Mouse (Mus musculus) intestine, embryonic 15.5 days (tissue): Measurements from ENCODE around the gene Tmem132d. TPM values are rescaled to one million over a fixed set of nuclear protein-coding genes. Genes with fewer than 3 reads are reported as not detected.
"Not testable (repeated sequence)": the region's sequence is repeated elsewhere in the genome, so short reads cannot be mapped to it uniquely, and the experiment has no call there.

Source experiments
- ATAC-seq: fragments of 200-750 bp; cut with Nextera tagmentation; 2 replicates; pipeline ENCODE4 v1.8.0; 2017; ENCODE audit warnings: moderate TSS enrichment, moderate library complexity
- H3K27ac ChIP-seq: fragments of 300-500 bp; sonication (generic); 2 replicates; pipeline ENCODE4 v1.5.1; 2015; ENCODE audit warnings: mild to moderate bottlenecking, inconsistent platforms
- H3K27me3 ChIP-seq: fragments of 300-500 bp; sonication (generic); replicated peaks from 2 replicates; pipeline ENCODE4 v1.6.1; 2015; ENCODE audit warnings: inconsistent platforms
- H3K36me3 ChIP-seq: fragments of 300-500 bp; sonication (generic); 2 replicates; pipeline ENCODE4 v1.6.1; 2015; ENCODE audit warnings: inconsistent platforms
- H3K4me1 ChIP-seq: fragments of 300-500 bp; sonication (generic); replicated peaks from 2 replicates; pipeline ENCODE4 v1.6.1; 2015; ENCODE audit warnings: inconsistent platforms
- H3K4me2 ChIP-seq: fragments of 300-500 bp; sonication (generic); replicated peaks from 2 replicates; pipeline ENCODE4 v1.6.1; 2015; ENCODE audit warnings: mild to moderate bottlenecking, inconsistent platforms
- H3K4me3 ChIP-seq: fragments of 300-500 bp; sonication (generic); replicated peaks from 2 replicates; pipeline ENCODE4 v1.5.1; 2015; ENCODE audit warnings: inconsistent platforms
- H3K9ac ChIP-seq: fragments of 300-500 bp; sonication (generic); 2 replicates; pipeline ENCODE4 v1.6.1; 2015; ENCODE audit warnings: inconsistent platforms
- H3K9me3 ChIP-seq: fragments of 300-500 bp; sonication (generic); 2 replicates; pipeline ENCODE4 v1.6.1; 2016; ENCODE audit warnings: inconsistent platforms
- WGBS: fragments of 180-500 bp; shearing (Covaris S2); methylation state at CpG from one replicate; pipeline ENCODE4 v1.1.7; 2015; 5-methylcytosine and 5-hydroxymethylcytosine counted together
- polyA plus RNA-seq: library from polyadenylated mRNA; unstranded; fragments of >200 nt; fragmentation: Nextera tagmentation; extraction: Ambion mirVana; gene quantifications from 2 replicates; pipeline ENCODE4 v1.2.1, GENCODE M21; 2015

Tmem132d gene
- polyA plus RNA-seq, 1 experiment from 2014 or later: 0.03 TPM

DNA sequence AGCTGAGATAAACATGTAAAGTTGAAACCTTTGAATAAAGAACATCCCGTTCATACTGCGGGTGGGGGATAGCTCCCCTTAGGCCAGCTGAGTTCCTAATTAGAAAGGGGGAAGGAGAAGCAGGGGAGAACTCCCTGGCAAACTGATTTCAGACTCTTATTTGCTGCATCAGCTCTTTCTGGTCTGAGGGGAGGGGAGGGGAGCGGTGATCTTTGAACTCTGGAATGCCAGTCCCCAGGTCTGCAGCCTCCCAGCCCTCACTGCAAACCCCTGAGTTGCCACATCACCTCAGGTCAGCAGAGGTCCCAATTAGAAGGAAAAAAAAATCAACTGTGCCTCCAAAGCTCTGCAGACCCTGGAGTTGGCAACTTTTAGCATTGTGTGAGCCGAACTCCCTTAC, 482.3 kb downstream of the Tmem132d start:
- Histone ChIP-seq H3K36me3 (no peaks in the 10 kb centered on the region), H3K9ac (no peak overlapping the region), H3K27ac (no peak overlapping the region), H3K27me3 (no peaks in the 10 kb centered on the region), H3K9me3 (no peaks in the 10 kb centered on the region), H3K4me2 (no peak overlapping the region), H3K4me1 (no peaks in the 10 kb centered on the region), H3K4me3 (no peak overlapping the region)
- no peak for ATAC-seq
- 54% methylated on average over 4 of the region's 4 CpGs for WGBS

DNA sequence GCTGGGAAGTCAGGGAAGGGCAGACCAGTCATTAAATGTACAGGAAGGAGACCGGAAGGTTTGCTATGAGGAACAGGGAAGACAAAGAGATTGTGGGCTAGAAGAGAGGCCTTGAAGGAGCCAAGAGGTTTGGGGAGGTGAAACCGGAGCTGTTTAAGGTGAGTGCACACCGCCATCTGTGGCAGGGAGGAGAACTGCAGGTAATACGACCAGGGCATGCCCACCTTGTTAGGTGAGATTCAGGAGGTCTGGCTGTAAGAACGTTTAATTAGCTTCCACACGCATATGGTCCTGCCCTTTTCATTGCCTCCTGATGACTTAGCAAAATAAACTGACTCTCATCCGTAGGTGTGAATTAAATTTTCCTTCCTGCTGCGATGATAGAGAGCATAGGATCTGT, 485.6 kb downstream of the Tmem132d start:
- Histone ChIP-seq H3K27me3 (no peaks in the 10 kb centered on the region), H3K4me2 (no peak overlapping the region), H3K4me1 (no peaks in the 10 kb centered on the region), H3K9ac (no peak overlapping the region), H3K36me3 (no peaks in the 10 kb centered on the region), H3K27ac (no peak overlapping the region), H3K9me3 (no peaks in the 10 kb centered on the region), H3K4me3 (no peak overlapping the region)
- ATAC-seq: no peak
- 25% methylated on average over 8 of the region's 8 CpGs for WGBS

DNA sequence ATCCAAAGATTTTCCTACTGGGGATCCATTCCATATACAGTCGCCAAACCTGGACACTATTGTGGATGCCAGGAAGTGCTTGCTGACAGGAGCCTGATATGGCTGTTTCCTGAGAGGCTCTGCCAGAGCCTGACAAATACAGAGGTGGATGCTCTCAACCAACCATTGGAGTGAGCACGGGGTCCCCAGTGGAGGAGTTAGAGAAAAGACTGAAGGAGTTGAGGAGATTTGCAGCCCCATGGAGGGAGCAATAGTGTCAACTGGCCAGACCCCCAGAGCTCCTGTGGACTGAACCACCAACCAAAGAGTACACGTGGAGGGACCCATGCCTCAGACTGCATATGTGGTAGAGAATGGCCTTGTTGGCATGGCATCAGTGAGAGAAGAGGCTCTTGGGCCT, 490.7 kb downstream of the Tmem132d start:
- not testable (repeated sequence) for H3K4me3 ChIP-seq, H3K4me2 ChIP-seq, H3K9ac ChIP-seq, H3K36me3 ChIP-seq, ATAC-seq, H3K27me3 ChIP-seq, H3K27ac ChIP-seq, H3K4me1 ChIP-seq, H3K9me3 ChIP-seq
- WGBS: 71% methylated on average over 3 of the region's 3 CpGs

DNA sequence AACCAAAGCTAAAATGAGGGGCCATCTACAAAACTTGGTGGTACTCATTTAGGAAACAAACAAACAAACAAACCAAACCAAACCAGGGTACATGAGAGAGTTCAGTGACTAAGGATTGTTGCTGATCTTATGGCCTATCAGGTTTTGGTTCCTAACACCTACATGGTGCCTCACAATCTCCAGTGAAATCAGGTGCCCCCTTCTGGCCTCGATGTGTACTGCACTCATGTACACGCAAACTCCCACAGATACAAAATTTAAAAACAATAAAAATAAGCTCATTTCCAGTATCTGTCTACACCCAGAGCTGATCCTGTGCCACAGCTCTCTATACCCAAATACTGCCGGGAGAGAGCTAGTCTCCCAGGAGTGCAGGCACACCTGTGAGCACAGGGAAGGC, 495.0 kb downstream of the Tmem132d start:
- 75% methylated on average over 3 of the region's 3 CpGs for WGBS
- no peak overlapping the region for H3K4me2 ChIP-seq

DNA sequence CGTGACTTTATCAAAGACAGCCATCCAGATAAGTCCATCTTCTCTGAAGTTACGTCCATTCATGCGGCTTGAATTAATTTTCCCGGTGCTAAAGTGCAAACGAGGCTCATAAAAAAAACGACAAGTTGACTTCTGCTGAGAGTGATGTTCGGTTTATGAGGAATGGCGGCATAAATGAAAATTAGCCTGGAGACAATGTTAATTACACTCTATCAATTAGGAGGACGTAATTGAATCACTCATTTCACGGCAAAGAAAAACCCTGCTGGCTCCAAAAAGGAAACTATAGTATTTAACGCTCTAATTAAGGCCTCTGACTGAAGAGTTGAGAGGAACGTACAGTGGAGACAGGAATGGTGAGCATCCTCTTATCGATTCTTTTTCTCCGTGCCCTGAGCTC, 503.2 kb downstream of the Tmem132d start:
- no peak overlapping the region for H3K9ac ChIP-seq
- H3K4me2 ChIP-seq: no peak overlapping the region
- ATAC-seq: no peak
- WGBS: 85% methylated on average over 14 of the region's 14 CpGs
- H3K27ac ChIP-seq: no peak overlapping the region
- no peak overlapping the region for H3K4me3 ChIP-seq
- H3K4me1 ChIP-seq: no peaks in the 10 kb centered on the region
- no peaks in the 10 kb centered on the region for H3K27me3 ChIP-seq
- no peaks in the 10 kb centered on the region for H3K9me3 ChIP-seq
- H3K36me3 ChIP-seq: no peaks in the 10 kb centered on the region

More for the DNA sequence above, 495.0 kb downstream of the Tmem132d start:
- Histone ChIP-seq H3K9me3 (no peaks in the 10 kb centered on the region), H3K4me1 (no peaks in the 10 kb centered on the region), H3K4me3 (no peak overlapping the region), H3K36me3 (no peaks in the 10 kb centered on the region), H3K27me3 (no peaks in the 10 kb centered on the region), H3K9ac (no peak overlapping the region), H3K27ac (no peak overlapping the region)
- no peak for ATAC-seq

DNA sequence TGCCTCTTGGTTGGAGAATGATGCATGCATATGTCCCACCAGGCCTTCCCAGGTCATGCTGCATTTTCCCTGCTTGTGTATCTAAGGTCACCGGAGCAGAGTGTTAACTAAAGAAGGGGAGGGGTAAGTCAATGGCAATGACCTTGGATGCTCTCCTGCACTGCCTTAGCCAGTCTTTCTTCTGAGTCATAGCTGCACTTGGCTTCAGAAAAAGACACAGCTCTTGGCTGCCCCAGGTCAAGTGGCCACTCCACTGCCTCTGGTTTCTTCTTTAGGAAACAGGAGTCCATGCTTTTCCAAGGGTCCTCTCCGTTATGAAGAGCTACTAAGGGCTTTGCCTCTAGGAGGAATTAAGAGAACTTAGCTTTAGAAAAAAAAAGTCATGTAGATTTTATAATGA, 506.2 kb downstream of the Tmem132d start:
- no peak for ATAC-seq

DNA sequence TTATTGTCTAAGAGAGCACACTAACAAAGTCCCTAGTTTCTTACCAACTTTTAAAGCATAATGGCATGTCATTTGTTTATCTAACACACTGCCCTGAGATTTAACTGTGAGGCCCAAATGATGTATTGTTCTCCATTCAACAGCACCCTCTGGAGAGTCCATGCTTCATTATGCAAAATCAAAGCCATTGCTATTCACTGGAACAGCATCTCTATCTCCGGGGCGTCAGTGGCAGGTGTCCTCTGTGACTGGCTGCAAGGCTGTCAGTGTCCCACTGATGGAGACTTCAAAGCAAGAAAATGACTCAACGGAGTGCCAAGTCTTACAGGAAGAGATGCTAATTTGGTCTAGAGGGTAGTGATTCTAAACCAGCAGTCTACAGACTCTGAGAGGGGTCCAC, 508.8 kb downstream of the Tmem132d start:
- no peak overlapping the region for H3K4me3 ChIP-seq
- WGBS: 76% methylated on average over 3 of the region's 3 CpGs
- no peak overlapping the region for H3K9ac ChIP-seq
- no peak overlapping the region for H3K27ac ChIP-seq
- no peaks in the 10 kb centered on the region for H3K4me1 ChIP-seq
- no peaks in the 10 kb centered on the region for H3K36me3 ChIP-seq
- ATAC-seq: no peak
- no peaks in the 10 kb centered on the region for H3K27me3 ChIP-seq
- H3K9me3 ChIP-seq: no peaks in the 10 kb centered on the region
- no peak overlapping the region for H3K4me2 ChIP-seq

More for the DNA sequence above, 506.2 kb downstream of the Tmem132d start:
- Histone ChIP-seq H3K36me3 (no peaks in the 10 kb centered on the region), H3K4me3 (no peak overlapping the region), H3K4me1 (no peaks in the 10 kb centered on the region), H3K4me2 (no peak overlapping the region), H3K9ac (no peak overlapping the region), H3K27ac (no peak overlapping the region), H3K9me3 (no peaks in the 10 kb centered on the region), H3K27me3 (no peaks in the 10 kb centered on the region)
- 70% methylated on average over 2 of the region's 2 CpGs for WGBS

DNA sequence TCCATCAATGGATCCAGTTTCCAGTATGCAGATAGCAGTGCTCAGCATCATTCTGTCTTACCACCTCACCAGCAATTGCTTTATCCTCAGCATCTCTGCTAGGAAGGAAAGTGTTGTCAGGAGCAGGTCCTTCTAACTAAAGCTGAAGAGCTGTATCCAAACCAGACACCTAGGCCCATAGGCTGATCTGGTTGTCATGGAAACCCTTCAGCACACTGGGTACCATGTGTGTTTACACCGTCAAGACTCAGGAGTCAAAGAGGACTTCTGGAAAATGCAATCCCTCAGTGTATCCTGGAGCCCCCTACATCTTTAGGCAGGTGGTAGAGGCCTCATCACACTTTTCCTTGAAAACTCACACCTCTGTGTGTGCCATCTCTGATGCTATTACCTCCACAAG, 513.7 kb downstream of the Tmem132d start:
- no peak overlapping the region for H3K4me3 ChIP-seq
- ATAC-seq: no peak
- no peak overlapping the region for H3K27ac ChIP-seq
- H3K36me3 ChIP-seq: no peaks in the 10 kb centered on the region
- H3K9ac ChIP-seq: no peak overlapping the region
- H3K4me1 ChIP-seq: no peaks in the 10 kb centered on the region
- H3K4me2 ChIP-seq: no peak overlapping the region
- H3K9me3 ChIP-seq: no peaks in the 10 kb centered on the region
- 67% methylated on average over 1 of the region's 1 CpGs for WGBS
- no peaks in the 10 kb centered on the region for H3K27me3 ChIP-seq

DNA sequence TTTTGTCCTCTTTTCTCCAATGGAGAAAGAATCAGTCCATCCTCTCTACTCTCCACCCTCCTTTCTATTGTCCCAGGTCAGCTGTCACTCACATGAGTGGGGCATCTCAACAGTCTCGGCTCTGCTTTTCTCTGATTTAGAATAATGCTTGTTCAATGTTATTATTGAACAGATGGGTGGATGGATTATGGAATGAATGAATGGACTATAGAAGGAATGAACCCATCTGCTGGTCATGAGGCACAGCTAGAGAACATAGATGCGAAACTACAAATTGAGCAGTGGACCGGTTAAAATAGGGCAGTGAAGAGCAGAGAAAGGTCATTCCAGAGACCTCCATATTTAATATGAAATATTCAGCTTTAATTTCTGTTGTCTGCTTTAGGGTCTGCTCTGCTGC, 514.5 kb downstream of the Tmem132d start:
- Histone ChIP-seq H3K9me3 (no peaks in the 10 kb centered on the region), H3K4me2 (no peak overlapping the region), H3K4me1 (no peaks in the 10 kb centered on the region), H3K27ac (no peak overlapping the region), H3K4me3 (no peak overlapping the region), H3K9ac (no peak overlapping the region), H3K36me3 (no peaks in the 10 kb centered on the region), H3K27me3 (no peaks in the 10 kb centered on the region)
- 91% methylated on average over 3 of the region's 3 CpGs for WGBS
- ATAC-seq: no peak

DNA sequence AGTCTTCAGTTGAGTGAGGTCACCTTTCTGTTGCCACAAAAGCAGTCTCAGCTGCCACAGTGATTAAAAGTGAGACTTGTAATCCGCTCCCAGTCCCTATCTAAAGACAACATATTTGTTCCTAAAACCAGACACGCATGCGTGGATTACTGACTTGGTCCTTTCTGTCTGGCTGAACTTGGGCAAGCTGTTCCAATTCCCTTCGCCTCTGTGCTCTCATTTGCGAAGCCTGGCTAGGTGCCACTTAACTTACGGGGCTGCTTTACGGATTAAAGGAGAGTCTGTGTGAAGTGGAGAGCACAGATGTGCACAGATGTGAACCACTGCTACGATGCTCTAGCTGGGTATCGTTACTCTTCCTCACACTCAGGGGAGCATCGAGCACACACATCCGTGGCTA, 518.7 kb downstream of the Tmem132d start:
- no peak overlapping the region for H3K27ac ChIP-seq
- WGBS: 65% methylated on average over 11 of the region's 11 CpGs
- H3K36me3 ChIP-seq: no peaks in the 10 kb centered on the region
- no peak for ATAC-seq
- H3K4me1 ChIP-seq: no peaks in the 10 kb centered on the region
- H3K4me3 ChIP-seq: no peak overlapping the region
- H3K27me3 ChIP-seq: no peaks in the 10 kb centered on the region
- H3K9me3 ChIP-seq: no peaks in the 10 kb centered on the region
- no peak overlapping the region for H3K4me2 ChIP-seq
- H3K9ac ChIP-seq: no peak overlapping the region

DNA sequence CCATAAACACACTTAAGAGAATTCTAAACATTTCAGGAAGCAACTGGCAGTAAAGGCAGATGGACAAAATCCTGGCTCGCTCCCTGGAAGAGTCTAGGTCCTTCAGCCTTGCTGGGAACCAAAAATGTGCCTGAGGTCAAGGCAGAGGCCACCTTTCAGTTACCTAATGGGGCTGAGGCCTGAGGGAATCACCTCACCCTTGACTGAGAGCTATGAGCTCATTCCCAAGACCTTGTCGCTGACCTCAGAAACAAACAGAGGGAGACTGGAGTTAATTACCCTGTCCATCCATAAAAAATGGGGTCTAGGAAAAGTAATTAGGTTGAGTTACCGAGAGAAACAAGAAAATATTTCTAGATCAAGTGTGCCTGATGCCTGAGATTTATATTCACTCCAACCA, 521.3 kb downstream of the Tmem132d start:
- no peak overlapping the region for H3K4me3 ChIP-seq
- no peak overlapping the region for H3K27ac ChIP-seq
- H3K9me3 ChIP-seq: no peaks in the 10 kb centered on the region
- H3K4me2 ChIP-seq: no peak overlapping the region
- no peak for ATAC-seq
- H3K27me3 ChIP-seq: no peaks in the 10 kb centered on the region
- WGBS: 27% methylated on average over 3 of the region's 3 CpGs
- H3K4me1 ChIP-seq: no peaks in the 10 kb centered on the region
- no peaks in the 10 kb centered on the region for H3K36me3 ChIP-seq
- H3K9ac ChIP-seq: no peak overlapping the region

DNA sequence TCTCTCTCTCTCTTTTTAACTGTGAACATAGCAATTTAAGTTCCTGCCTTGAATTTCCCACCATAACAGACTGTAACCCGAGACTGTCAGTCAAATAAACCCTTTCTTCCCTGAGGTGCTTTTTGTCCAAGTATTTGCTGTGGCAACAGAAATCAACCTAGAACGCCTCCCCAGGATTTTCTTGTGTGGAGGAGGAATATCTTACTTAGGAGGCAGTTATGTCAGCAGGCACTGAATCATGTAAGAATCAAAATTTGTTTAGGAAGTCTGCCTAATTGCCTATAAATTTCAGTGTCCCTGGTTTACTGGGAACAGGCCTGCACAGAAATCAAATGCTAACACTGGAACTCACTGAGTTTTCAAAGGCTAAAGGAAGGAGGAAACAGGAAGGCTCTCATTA, 522.5 kb downstream of the Tmem132d start:
- no peak for ATAC-seq
- no peaks in the 10 kb centered on the region for H3K27me3 ChIP-seq
- H3K9me3 ChIP-seq: no peaks in the 10 kb centered on the region
- no peak overlapping the region for H3K4me2 ChIP-seq
- H3K4me3 ChIP-seq: no peak overlapping the region
- H3K9ac ChIP-seq: no peak overlapping the region
- no peaks in the 10 kb centered on the region for H3K36me3 ChIP-seq
- no peak overlapping the region for H3K27ac ChIP-seq
- H3K4me1 ChIP-seq: no peaks in the 10 kb centered on the region
- WGBS: 20% methylated on average over 2 of the region's 2 CpGs

DNA sequence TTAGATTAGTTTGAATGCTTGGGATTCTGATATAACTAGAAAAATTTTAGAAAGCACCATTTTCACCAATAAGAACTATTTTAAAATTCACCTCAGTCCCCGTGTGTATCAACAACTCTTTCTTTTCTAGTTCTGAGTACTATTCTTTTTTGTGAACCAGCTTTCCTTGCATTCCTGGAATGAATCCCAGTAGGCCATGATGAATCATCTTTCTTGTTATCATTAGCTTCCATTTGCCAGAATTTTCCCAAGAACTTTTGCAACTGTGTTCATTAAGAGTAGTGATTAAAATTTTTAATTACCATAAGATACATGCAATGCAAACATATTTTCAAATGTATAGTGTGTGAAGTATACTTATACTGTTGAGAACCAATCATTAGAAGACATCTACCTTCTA, 537.7 kb downstream of the Tmem132d start:
- no peak overlapping the region for H3K27ac ChIP-seq
- no peak overlapping the region for H3K4me3 ChIP-seq
- H3K9ac ChIP-seq: no peak overlapping the region
- H3K27me3 ChIP-seq: no peaks in the 10 kb centered on the region
- H3K4me1 ChIP-seq: no peaks in the 10 kb centered on the region
- H3K4me2 ChIP-seq: no peak overlapping the region
- no peaks in the 10 kb centered on the region for H3K9me3 ChIP-seq
- 77% methylated on average over 1 of the region's 1 CpGs for WGBS
- no peak for ATAC-seq
- no peaks in the 10 kb centered on the region for H3K36me3 ChIP-seq
